Mouse (Mus musculus) cerebellum, postnatal 25 days (tissue): ENCODE measurements around the gene Cfap54.
A peak's percentile ranks its signal among the peaks of the same experiment; 100 is the strongest.

ENCODE experiments used
- DNase-seq, 2 experiments: peaks; one replicate each; pipeline ENCODE4 v3.0.0; 2021; ENCODE audit warnings: mixed read lengths in 2 of 2

Gene Cfap54

DNA sequence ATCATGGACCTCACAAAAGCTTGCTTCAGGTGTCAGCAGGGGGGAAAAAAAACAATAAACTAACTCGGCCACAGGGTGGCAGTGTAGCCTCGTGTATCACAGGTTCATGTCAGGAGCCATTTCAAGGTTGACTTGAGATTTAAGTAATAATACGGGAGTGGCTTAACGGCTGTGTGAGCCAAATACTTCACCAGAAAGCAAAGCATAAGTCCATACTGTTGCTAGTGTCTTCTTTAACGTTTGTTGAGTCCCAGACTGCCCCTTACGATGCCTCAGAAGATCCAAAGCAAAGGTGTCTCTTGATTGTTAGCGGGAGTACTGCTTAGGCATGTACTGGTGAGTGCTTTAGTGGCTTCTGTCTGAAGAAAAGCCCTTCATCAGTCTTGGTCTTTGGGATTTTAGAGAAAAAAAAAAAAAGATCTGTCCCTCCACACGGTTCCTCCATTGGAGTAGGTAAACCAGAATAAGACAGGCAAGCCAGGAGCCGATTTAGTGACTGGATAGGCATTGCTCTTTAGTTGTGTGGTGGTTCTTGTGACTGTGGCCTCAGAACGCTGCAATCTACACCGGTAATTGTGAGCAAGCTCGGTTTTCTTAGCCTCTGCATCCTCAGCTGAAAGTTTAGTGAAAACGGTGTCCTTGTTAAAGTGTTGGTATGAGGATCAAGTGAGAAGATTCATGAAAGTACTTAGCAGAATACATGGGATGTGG, 30.2 kb downstream of the Cfap54 start:
- peak; percentile 83 to 86 for DNase-seq

- no peak for DNase-seq
These were observed 30.8 kb downstream of the Cfap54 start for GRCm38 (mm10) chr10:93050571-93050970.

DNA sequence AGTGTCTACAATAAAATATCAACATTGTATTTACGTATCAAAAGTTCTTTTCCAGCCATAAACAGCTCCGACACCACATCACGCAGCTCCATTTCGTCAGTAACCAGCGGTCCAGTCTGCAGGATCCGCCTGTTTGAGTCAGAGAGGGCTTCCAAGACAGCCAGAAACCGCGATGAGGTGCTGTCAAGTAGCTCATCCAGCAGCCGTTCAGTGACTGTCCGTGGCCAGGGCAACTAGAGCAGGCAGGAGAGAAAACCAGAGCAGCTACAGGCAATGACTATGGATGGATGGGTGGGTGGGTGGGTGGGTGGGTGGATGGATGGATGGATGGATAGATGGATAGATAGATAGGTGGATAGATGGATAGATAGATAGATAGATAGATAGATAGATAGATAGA, 38.2 kb downstream of the Cfap54 start:
- no peak for DNase-seq

GRCm38 (mm10) chr10:93041850-93042249, 39.6 kb downstream of the Cfap54 start:
- no peak for DNase-seq

DNA sequence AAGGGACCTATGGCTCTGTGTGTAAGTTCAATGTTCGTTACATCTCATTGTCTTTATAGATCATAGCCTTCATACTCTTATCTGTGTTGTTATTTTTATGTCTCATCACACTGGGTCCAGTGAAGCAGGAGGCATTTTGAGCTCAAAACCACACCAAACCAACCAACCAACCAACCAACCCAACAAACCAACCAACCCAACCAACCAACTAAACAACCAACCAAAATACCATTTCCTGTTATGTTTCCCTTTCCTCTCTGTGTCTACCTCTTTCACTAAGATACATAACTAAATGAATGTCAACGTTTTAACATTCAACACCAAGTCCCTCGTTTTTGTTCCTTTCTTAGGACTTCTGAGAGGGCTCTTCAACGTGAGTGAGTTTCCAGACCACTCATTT, 40.0 kb downstream of the Cfap54 start:
- DNase-seq, result no peak

- no peak for DNase-seq
These were observed 44.9 kb downstream of the Cfap54 start for GRCm38 (mm10) chr10:93036532-93036931.

DNA sequence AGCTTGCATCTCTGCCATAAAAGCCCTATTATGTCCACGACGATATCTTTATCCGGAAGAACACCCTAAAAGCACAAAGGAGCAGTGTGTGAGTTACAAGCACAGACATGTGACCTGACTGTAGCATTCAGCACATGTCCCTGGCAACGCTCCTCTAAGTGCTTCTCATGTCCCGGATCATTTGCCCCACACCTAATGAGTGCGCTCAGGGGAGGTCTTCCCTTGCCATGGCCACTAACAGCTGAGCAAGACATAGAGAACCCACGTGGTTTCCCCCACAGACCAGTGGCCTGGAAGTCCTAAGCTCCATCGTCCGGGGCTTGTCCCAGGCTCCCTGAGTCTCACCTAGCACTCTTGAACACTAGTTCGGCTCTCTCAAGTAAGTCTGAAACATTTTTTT, 45.9 kb downstream of the Cfap54 start:
- DNase-seq, result no peak

- DNase-seq, result no peak
These were observed 58.1 kb downstream of the Cfap54 start for GRCm38 (mm10) chr10:93023295-93023694.

DNA sequence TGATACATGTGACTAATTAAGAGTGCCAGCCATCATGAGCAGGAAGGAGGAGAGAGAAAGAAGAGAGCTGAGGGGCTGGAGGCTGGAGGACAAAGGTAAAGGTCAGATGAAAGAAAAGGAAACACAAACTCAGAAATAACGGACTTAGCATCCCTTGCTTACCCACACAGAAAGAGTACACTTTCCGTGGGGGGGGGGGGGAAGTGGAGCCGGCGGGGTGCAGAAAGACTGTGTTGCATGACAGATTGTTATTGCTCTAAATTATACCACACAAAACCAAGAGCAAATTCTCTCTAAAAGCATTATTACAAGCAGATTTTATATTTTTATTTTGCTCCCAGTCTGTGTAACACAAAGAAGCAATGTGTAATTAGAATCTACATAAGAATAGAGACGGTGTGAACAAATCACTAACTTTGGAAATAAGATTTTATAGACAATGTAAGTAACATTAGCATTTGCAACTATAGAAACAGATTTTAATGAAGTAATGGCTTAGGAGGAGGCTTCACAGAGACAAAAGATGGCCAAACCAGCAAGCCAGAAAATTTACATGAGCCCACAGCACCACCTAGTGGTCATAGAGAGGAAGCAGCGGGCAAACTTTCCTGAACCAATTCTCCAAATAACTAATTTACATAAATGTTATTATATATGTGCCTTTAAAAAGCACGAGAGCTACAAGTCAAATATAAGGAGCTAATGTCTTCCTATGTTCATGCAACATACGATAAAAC, 67.2 kb downstream of the Cfap54 start:
- DNase-seq, result peak; percentile 50 to 70

DNA sequence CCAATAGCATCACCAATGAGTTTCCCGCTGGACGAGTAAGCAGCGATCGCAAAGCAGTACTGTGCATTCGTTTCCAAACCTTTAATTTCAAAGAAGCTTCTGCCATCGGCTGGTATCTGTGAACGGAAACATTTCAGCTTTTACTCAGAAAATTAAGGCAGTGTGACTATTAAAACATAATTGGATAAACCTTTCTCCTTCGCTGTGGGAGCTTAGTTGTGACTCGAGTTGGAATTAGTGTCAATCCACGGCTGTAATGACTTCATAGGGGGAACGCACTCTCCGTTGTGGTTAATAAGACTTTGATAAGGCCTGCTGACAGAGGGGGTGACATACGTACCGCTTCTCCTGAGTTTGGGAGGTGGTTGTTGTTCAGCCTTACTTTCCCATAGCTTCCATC, 70.3 kb downstream of the Cfap54 start:
- DNase-seq, result no peak

DNA sequence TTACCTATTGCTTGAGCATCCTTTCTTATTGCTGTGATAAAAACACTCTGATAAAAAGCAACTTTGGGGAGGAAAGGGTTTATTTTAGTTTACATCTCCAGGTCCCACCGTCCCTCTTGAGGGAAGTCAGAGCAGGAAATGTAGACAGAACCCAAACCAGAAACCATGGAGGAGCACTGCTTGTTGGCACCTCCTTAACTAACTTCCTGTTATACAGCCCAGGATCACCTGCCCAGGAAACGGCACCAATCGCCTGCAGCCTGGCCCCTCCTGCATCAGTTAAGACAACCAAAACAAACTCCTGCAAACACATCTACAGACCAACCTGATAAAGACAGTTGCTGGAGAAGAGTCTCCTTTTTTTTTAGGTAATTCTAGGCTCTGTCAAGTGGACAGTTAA, 74.4 kb downstream of the Cfap54 start:
- DNase-seq, result no peak

- no peak for DNase-seq
These were observed 75.0 kb downstream of the Cfap54 start for GRCm38 (mm10) chr10:93006405-93006804.

DNA sequence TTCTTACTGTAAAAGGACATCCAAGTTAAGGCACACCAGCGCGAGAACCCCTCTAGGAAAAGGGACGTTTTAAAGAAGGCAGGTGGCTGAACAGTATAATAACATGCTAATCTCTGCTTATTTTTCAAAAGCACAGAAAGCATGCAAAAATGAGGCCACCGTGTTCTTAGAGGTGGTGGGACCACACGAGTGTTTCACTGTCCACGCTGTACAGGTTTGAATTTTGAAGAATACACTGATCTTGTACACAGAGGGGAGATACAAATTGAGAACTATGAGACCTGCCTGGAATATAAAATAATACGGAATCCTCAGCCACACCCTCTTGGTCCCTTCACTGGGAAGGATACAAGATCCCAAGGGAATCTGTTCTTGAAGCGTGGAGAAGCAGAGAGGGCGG, 82.9 kb downstream of the Cfap54 start:
- no peak for DNase-seq

DNA sequence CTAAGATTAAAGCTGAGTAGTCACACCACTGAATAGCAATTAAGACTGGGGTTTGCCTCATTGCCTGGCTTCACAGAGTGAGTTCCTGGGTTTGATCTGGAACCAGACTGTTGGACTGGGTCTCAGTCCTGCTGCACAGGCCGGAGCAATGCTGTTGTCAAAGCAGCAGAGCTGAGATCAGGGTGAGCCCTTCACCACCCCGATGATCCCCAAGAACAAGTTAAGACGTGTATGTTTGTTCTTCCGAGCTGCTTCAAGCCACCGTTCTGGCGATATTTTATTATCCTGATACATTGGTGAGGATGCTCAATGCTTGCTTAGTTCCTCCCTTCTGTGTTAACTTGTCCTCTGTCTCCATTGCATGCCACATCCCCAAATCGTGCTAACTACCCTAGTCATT, 86.2 kb downstream of the Cfap54 start:
- DNase-seq, result no peak

GRCm38 (mm10) chr10:92994340-92994739, 87.1 kb downstream of the Cfap54 start:
- DNase-seq, result no peak

DNA sequence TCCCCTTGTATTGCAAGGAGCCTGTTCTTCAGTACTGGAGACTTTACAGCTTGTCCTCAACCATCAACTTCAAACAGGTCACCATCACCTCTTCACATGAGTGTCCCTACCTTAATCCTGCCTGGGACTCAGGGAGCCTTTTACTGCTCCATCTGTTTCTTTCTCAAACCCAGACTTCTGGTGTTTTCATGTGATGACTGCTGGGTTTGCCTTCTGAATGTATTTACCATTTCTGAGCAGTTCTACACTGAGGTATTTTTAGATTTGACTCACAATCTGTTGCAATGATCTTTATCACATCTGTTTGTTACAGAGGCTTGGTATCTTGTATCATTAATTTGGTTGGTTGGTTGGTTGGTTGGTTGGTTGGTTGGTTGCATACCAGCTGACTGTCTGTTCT, 88.9 kb downstream of the Cfap54 start:
- no peak for DNase-seq

DNA sequence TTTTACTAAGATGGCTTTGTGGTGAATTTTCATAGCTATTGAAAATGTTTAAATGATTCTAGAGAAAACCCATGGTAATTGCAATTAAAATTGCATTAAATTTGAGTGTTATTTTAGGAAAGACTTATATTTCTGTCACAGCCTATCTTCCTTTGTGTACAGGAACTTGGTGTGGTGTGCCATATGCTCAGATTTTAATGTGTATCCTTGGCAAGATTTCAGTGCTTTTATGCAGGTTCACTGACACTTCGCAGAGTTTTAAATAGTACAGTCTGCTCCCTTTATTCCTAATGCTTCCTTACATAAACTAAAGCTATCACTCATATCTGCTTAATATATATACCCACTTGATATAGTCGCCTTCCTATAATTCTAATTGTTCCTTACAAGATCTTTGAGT, 90.8 kb downstream of the Cfap54 start:
- no peak for DNase-seq

DNA sequence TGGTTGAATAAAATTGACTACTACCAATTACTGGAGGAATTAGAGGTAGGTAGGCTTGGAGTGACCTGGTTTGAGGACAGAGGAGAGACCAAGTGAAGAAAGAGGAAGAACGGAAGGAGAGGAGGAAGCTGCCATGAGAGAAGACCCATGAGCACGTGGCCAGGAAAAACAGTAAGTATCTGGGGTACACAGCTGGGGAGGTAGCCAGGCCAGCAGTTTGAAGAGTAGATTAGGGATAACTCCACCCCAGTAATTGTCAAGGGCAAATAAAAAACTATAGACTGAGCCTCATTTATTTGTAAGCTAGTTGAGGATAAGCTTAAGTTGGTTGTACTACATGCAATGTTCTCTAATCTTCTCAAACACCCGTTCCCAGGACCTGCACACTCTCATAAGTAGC, 116.3 kb downstream of the Cfap54 start:
- no peak for DNase-seq

GRCm38 (mm10) chr10:92950044-92950443, 131.4 kb downstream of the Cfap54 start:
- no peak for DNase-seq

GRCm38 (mm10) chr10:92942848-92943645, 138.4 kb downstream of the Cfap54 start:
- DNase-seq, result no peak

DNA sequence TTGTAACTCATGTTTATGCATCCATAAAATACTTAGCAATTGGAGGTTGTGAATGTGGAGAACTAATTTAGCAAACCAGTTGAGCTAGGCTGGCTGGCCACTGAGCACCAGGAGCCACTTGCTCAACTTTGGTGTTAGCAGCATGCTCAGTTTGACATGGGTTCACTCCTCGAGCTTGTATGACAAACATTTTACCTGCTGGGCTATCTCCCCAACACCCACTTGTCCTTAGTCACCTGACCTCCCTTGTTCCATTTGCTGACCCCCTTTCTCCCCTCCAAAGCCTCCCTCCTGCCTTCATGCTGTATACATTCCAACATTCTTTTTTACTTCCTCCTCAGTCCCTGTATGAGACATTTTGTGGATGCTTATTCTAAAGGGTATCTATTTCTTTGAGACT, 139.8 kb downstream of the Cfap54 start:
- DNase-seq, result no peak

- no peak for DNase-seq
These were observed 143.6 kb downstream of the Cfap54 start for GRCm38 (mm10) chr10:92937741-92938285.

- DNase-seq, result no peak
These were observed 144.3 kb downstream of the Cfap54 start for GRCm38 (mm10) chr10:92937091-92937490.
